ENCODE assay signal across 25 mouse cellular contexts in the genomic region with DNA sequence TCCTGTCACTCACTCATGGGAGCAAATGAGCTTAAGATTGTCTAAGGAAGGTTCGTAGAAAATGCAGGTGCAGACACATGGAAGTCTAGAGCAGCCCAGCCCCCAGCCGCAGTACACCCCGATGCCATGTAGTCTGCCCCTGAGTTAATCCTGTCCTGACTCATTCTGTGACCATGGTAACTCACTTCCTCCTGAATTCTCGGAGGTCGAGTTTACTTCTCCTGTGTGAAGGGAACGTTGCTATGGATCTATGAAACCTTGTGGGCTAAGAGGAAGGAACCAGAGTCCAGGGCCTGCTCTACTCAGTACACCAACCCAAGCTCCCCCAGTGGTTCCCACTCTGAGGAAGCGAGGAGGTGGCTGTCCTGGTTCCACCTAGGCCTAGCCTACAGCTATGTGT. TPM values are rescaled to one million over a fixed set of nuclear protein-coding genes. Genes with fewer than 3 reads are reported as not detected.
DNase-seq lines count a peak whose midpoint lies in the region; ATAC-seq and TF ChIP-seq lines count a peak whose summit lies in the region.
"Had no signal": no experiment of that assay in that cellular context is flagged by ENCODE, and none has a peak within 500 bp of the region (broad histone marks: within the 10 kb centered on the region; RNA-seq: fewer than 3 reads in every experiment).

No protein-coding gene starts in this region.

- peak; percentile 88 for ATAC-seq in granulocyte monocyte progenitor cell, adult 5-6 weeks (replicated peaks; ENCODE audit: poor library complexity, severe bottlenecking)
- peak; percentile 82 for ATAC-seq in megakaryocyte progenitor cell, adult 5-6 weeks (replicated peaks; ENCODE audit: poor library complexity)
- ATAC-seq in kidney, embryonic 14.5 days (ENCODE audit: low FRiP score, low TSS enrichment), result no peak
- ATAC-seq: forebrain, embryonic 15.5 days; hindbrain, postnatal 0 days; Patski had no signal

- dilution Hi-C loops in CH12.LX (cut with MboI; ENCODE audit: extremely low pct_ligation_motif_present, extremely low pct_unique_long_range_greater_than_20kb, low sequenced_read_pairs), result no loop called here

- no peak for TF ChIP-seq CTCF in CH12.LX (conservative IDR thresholded peaks at IDR 0.05 in 1 of 2, IDR thresholded peaks at IDR 0.05 in 1 of 2; ENCODE audit: low read depth in 2 of 2, low read length in 2 of 2)

- no peaks in the 10 kb centered on the region for H3K79me2 ChIP-seq in CH12.LX (replicated peaks; ENCODE audit: control insufficient read depth, extremely low read depth, insufficient read depth, poor library complexity, severe bottlenecking)

- H3K27me3 ChIP-seq in CH12.LX (replicated peaks), result no peaks in the 10 kb centered on the region
- H3K27me3 ChIP-seq in kidney, embryonic 14.5 days (ENCODE audit: control insufficient read depth, insufficient read depth, low read length), result no peaks in the 10 kb centered on the region
- H3K27me3 ChIP-seq: forebrain, embryonic 15.5 days; heart, embryonic 12.5 days; liver, embryonic 13.5 days; Patski; stomach, embryonic 15.5 days had no signal

- H3K9me3 ChIP-seq in CH12.LX (replicated peaks; ENCODE audit: low read length), result no peaks in the 10 kb centered on the region
- H3K9me3 ChIP-seq in kidney, embryonic 14.5 days (ENCODE audit: control insufficient read depth, low read length), result no peaks in the 10 kb centered on the region
- H3K9me3 ChIP-seq: embryonic facial prominence, embryonic 10.5 days; forebrain, embryonic 15.5 days; heart, embryonic 12.5 days; limb, embryonic 10.5 days; liver, embryonic 13.5 days; megakaryocyte, embryonic 14.5 days; stomach, embryonic 15.5 days had no signal

- H3K4me2 ChIP-seq in CH12.LX (ENCODE audit: insufficient read depth, low read depth, poor library complexity, severe bottlenecking), result no peak overlapping the region
- H3K4me2 ChIP-seq in kidney, embryonic 14.5 days (replicated peaks; ENCODE audit: low read depth, low read length), result no peak overlapping the region
- H3K4me2 ChIP-seq: forebrain, embryonic 15.5 days; heart, embryonic 12.5 days; liver, embryonic 13.5 days; stomach, embryonic 15.5 days had no signal

- intact Hi-C loops in left cerebral cortex, postnatal 4 days (cut with DNase I), result no loop called here

- no peak for TF ChIP-seq RAD21 in CH12.LX (IDR thresholded peaks at IDR 0.05; ENCODE audit: low read depth, low read length)

- peaks cover 5 to 15% of the 10 kb centered on the region in 2 experiments; a peak in 3 of 4 replicates for H3K4me1 ChIP-seq in CH12.LX (ENCODE audit: control insufficient read depth in 1 of 2, insufficient read depth in 2 of 2)
- no peaks in the 10 kb centered on the region for H3K4me1 ChIP-seq in kidney, embryonic 14.5 days (ENCODE audit: control insufficient read depth, insufficient read depth, low read length)
- H3K4me1 ChIP-seq: liver, embryonic 13.5 days; stomach, embryonic 15.5 days had no signal

- TF ChIP-seq POLR2A in CH12.LX (IDR thresholded peaks at IDR 0.05; ENCODE audit: low read depth, low read length), result no peak

- no peak overlapping the region for H3K9ac ChIP-seq in CH12.LX (ENCODE audit: insufficient read depth, low read depth)
- no peak overlapping the region for H3K9ac ChIP-seq in kidney, embryonic 14.5 days (ENCODE audit: low read depth, low read length)
- H3K9ac ChIP-seq: forebrain, embryonic 15.5 days; heart, embryonic 12.5 days; liver, embryonic 13.5 days; stomach, embryonic 15.5 days had no signal

- 80% methylated on average over 7 of the region's 7 CpGs for WGBS in kidney, embryonic 14.5 days

- in situ Hi-C loops in CH12.LX (cut with MboI; ENCODE audit: low pct_ligation_motif_present, low pct_unique_long_range_greater_than_20kb, low sequenced_read_pairs), result no loop called here

- H3K27ac ChIP-seq in CH12.LX (ENCODE audit: insufficient read depth, low read depth), result no peak overlapping the region
- no peak overlapping the region for H3K27ac ChIP-seq in kidney, embryonic 14.5 days (ENCODE audit: low read depth, low read length)
- H3K27ac ChIP-seq: embryonic facial prominence, embryonic 10.5 days; forebrain, embryonic 15.5 days; hindbrain, postnatal 0 days; kidney, postnatal 0 days; limb, embryonic 10.5 days; liver, embryonic 13.5 days; stomach, embryonic 15.5 days had no signal

- H3K36me3 ChIP-seq in CH12.LX (replicated peaks in 1 of 2; ENCODE audit: control insufficient read depth in 1 of 2, insufficient read depth in 1 of 2, low read length in 1 of 2), result no peaks in the 10 kb centered on the region
- H3K36me3 ChIP-seq in kidney, embryonic 14.5 days (ENCODE audit: control insufficient read depth, insufficient read depth, low read length), result no peaks in the 10 kb centered on the region
- H3K36me3 ChIP-seq: embryonic facial prominence, embryonic 10.5 days; forebrain, embryonic 15.5 days; heart, embryonic 12.5 days; limb, embryonic 10.5 days; liver, embryonic 13.5 days; stomach, embryonic 15.5 days had no signal

- DNase-seq in lung, postnatal 25 days (ENCODE audit: low spot score), result peak; percentile 32
- DNase-seq in lung, postnatal 10 days, result no peak
- peak; percentile 39 for DNase-seq in CH12.LX (ENCODE audit: extremely low read depth)
- DNase-seq in right cerebral cortex, postnatal 25 days, result no peak
- no peak for DNase-seq in left cerebral cortex, postnatal 4 days
- DNase-seq: cerebellum, adult 18-20 months; gastrocnemius, postnatal 14 days; heart, postnatal 10 days; kidney, adult 18-20 months; liver, embryonic 13.5 days; midbrain, embryonic 14.5 days; right cerebral cortex, postnatal 4 days; thymus, adult 18-20 months had no signal

- no peak for TF ChIP-seq EP300 in CH12.LX (IDR thresholded peaks at IDR 0.05; ENCODE audit: low read length)

- H3K4me3 ChIP-seq in CH12.LX (replicated peaks in 1 of 3; ENCODE audit: low read depth in 2 of 3, low read length in 2 of 3, poor library complexity in 1 of 3), result no peak overlapping the region
- no peak overlapping the region for H3K4me3 ChIP-seq in kidney, embryonic 14.5 days (ENCODE audit: low read length)
- H3K4me3 ChIP-seq: embryonic facial prominence, embryonic 10.5 days; forebrain, embryonic 15.5 days; heart, embryonic 12.5 days; limb, embryonic 10.5 days; liver, embryonic 13.5 days; megakaryocyte, embryonic 14.5 days; stomach, embryonic 15.5 days had no signal

TF ChIP-seq in CH12.LX, 34 proteins besides CTCF, POLR2A, EP300 and RAD21:
- TF ChIP-seq MYC (IDR thresholded peaks at IDR 0.05; ENCODE audit: low read depth, low read length) (no peak), IRF4 (IDR thresholded peaks at IDR 0.05; ENCODE audit: low read depth, low read length) (peak; percentile 59; the same call in 1 of the 2 replicates), JUND (conservative IDR thresholded peaks at IDR 0.05; ENCODE audit: low read depth, low read length) (peak; percentile 13; the same call in 1 of the 2 replicates)

RNA-seq across cellular contexts. Expression of gene Itgae, which starts 2.5 kb away (rescaled TPM):
- total RNA-seq in CH12.LX (2012; rRNA removed) (0.21 TPM in 2 replicates), CH12.LX (2014; rRNA removed) (0.17 and 0.27 TPM in 2 replicates)
- polyA plus RNA-seq in CH12.LX (2012; ENCODE audit: insufficient read length, low read depth), result 0.26 and 0.37 TPM in 2 replicates
- total RNA-seq in granulocyte monocyte progenitor cell, adult 5-6 weeks (2014; fragmentation: Nextera tagmentation), result 0.68 TPM in 1 of 2 replicates, not detected in the other
- total RNA-seq in granulocyte monocyte progenitor cell, adult 5-6 weeks (2017), result 0.77 TPM in 1 of 2 replicates, not detected in the other
- total RNA-seq in megakaryocyte progenitor cell, adult 5-6 weeks (2015), result 0.07 TPM in 1 of 2 replicates, not detected in the other
- total RNA-seq in megakaryocyte progenitor cell, adult 5-6 weeks (2017), result 0.20 TPM in 1 of 2 replicates, not detected in the other
- total RNA-seq in left cerebral cortex, postnatal 4 days (2021), result not detected
- polyA plus RNA-seq in kidney, embryonic 14.5 days (2014; fragmentation: Nextera tagmentation; extraction: Ambion mirVana), result 0.20 and 0.24 TPM in 2 replicates

RNA-seq across cellular contexts. Expression of gene Haspin, which starts 45.2 kb away (rescaled TPM):
- total RNA-seq in CH12.LX (2012; rRNA removed), result 15.7 and 21.7 TPM in 2 replicates
- total RNA-seq in CH12.LX (2014; rRNA removed), result 18.2 and 18.6 TPM in 2 replicates
- polyA plus RNA-seq in CH12.LX (2012; ENCODE audit: insufficient read length, low read depth), result 24.1 and 27.0 TPM in 2 replicates
- 15.6 and 18.7 TPM in 2 replicates for total RNA-seq in granulocyte monocyte progenitor cell, adult 5-6 weeks (2014; fragmentation: Nextera tagmentation)
- 20.5 and 23.0 TPM in 2 replicates for total RNA-seq in granulocyte monocyte progenitor cell, adult 5-6 weeks (2017)
- 17.2 and 19.0 TPM in 2 replicates for total RNA-seq in megakaryocyte progenitor cell, adult 5-6 weeks (2015)
- total RNA-seq in megakaryocyte progenitor cell, adult 5-6 weeks (2017), result 17.7 and 24.1 TPM in 2 replicates
- total RNA-seq in left cerebral cortex, postnatal 4 days (2021), result 1 to 10 TPM; 1.6 TPM
- polyA plus RNA-seq in kidney, embryonic 14.5 days (2014; fragmentation: Nextera tagmentation; extraction: Ambion mirVana), result 14.5 and 19.5 TPM in 2 replicates

RNA-seq across cellular contexts. Expression of gene Ncbp3, which starts 45.3 kb away (rescaled TPM):
- total RNA-seq in CH12.LX (2012; rRNA removed), result 12.1 and 13.0 TPM in 2 replicates
- 11.9 and 12.1 TPM in 2 replicates for total RNA-seq in CH12.LX (2014; rRNA removed)
- polyA plus RNA-seq in CH12.LX (2012; ENCODE audit: insufficient read length, low read depth), result 13.9 and 15.0 TPM in 2 replicates
- total RNA-seq in granulocyte monocyte progenitor cell, adult 5-6 weeks (2014; fragmentation: Nextera tagmentation), result 10.1 and 13.2 TPM in 2 replicates
- 12.6 and 15.6 TPM in 2 replicates for total RNA-seq in granulocyte monocyte progenitor cell, adult 5-6 weeks (2017)
- 9.6 and 10.2 TPM in 2 replicates for total RNA-seq in megakaryocyte progenitor cell, adult 5-6 weeks (2015)
- total RNA-seq in megakaryocyte progenitor cell, adult 5-6 weeks (2017), result 12.7 and 15.1 TPM in 2 replicates
- total RNA-seq in left cerebral cortex, postnatal 4 days (2021), result 10 to 100 TPM; 10.4 to 10.7 TPM
- 8.7 and 12.9 TPM in 2 replicates for polyA plus RNA-seq in kidney, embryonic 14.5 days (2014; fragmentation: Nextera tagmentation; extraction: Ambion mirVana)

Comparison
In these comparisons a context has a peak if more than half of its experiments do, and no peak if none do; other contexts are left out.
1. DNase-seq: peak in lung, postnatal 25 days (single experiment) and CH12.LX (single experiment); none in lung, postnatal 10 days (single experiment), right cerebral cortex, postnatal 25 days (single experiment) and left cerebral cortex, postnatal 4 days (single experiment).
2. RNA of gene Haspin, which starts 45.2 kb away (total RNA-seq): 15.6 to 23.0 TPM in granulocyte monocyte progenitor cell, adult 5-6 weeks, 15.7 to 21.7 TPM in CH12.LX and 17.2 to 24.1 TPM in megakaryocyte progenitor cell, adult 5-6 weeks; 1.6 TPM in left cerebral cortex, postnatal 4 days; every median in the first group is over 4 times any median in the second.